Mouse (Mus musculus): ENCODE results near the gene Stpg2.

GRCm38 (mm10) chr3:139709794-139710193 lies 504.3 kb downstream of the Stpg2 start:
- TF ChIP-seq CTCF (conservative IDR thresholded peaks at IDR 0.05; ENCODE audit: low read length) (no peak), POU5F1 (IDR thresholded peaks at IDR 0.05; ENCODE audit: borderline replicate concordance, low read length) (no peak), NANOG (IDR thresholded peaks at IDR 0.05; ENCODE audit: borderline replicate concordance, low read length) (no peak)
